Mouse (Mus musculus): ENCODE measurements around the gene Kctd21.

The Kctd21 gene

DNA sequence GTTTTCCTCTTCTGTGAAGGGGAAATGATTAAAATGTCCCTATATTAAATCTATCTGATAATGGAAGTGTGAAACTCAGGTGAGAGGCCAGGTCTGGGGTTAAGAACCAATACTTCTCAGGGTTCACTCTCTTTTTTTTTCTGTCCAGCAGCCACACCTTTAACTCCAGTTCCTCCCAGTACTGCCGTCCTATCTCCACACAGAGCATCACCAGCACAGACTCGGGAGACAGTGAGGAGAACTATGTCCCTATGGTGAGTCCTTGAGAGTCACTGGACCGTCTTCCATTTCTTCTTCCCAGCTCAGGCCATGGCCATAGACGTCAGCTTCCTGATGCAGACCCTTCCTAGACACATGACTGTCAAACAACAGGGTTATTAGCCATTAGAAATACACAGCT is 29.3 kb upstream of the Kctd21 start:
- no peak for TF ChIP-seq CTCF (conservative IDR thresholded peaks at IDR 0.05; ENCODE audit: low read length)
- no peak for TF ChIP-seq POU5F1 (IDR thresholded peaks at IDR 0.05; ENCODE audit: borderline replicate concordance, low read length)
- no peak for TF ChIP-seq NANOG (IDR thresholded peaks at IDR 0.05; ENCODE audit: borderline replicate concordance, low read length)
- Histone ChIP-seq H3K36me3 (ENCODE audit: insufficient read depth, low read length) (no peaks in the 10 kb centered on the region), H3K4me1 (replicated peaks; ENCODE audit: low read depth, low read length) (no peaks in the 10 kb centered on the region), H3K9me3 (ENCODE audit: low read length) (peaks cover 6% of the 10 kb centered on the region; the same call in 1 of the 2 replicates), H3K4me3 (replicated peaks; ENCODE audit: low read length) (no peak overlapping the region), H3K27me3 (ENCODE audit: insufficient read depth, low read length) (peaks cover 26% of the 10 kb centered on the region)

DNA sequence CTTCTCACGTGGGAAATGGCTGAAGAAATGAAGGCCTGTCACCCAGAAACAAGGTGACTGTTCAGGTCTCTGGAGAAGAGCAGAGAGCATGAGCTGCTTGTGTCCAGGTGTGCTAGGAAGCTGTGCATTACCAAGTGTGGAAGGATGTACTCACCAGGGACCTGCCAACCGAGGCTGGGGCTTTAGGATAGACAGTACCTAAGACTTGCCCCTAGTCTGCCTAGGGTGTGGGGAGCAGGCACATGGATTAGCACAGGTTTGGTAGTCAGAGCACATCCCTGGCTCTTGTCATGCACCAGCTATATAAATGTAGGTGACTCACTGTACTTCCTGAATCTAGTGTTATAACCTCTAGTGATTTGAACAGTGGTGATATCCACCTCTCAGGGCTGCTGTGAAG is 28.5 kb upstream of the Kctd21 start:
- Histone ChIP-seq H3K27me3 (ENCODE audit: insufficient read depth, low read length) (peaks cover 24% of the 10 kb centered on the region), H3K9me3 (ENCODE audit: low read length) (peaks cover 6% of the 10 kb centered on the region; the same call in 1 of the 2 replicates), H3K36me3 (ENCODE audit: insufficient read depth, low read length) (no peaks in the 10 kb centered on the region), H3K4me3 (replicated peaks; ENCODE audit: low read length) (no peak overlapping the region), H3K4me1 (replicated peaks; ENCODE audit: low read depth, low read length) (no peaks in the 10 kb centered on the region)
- TF ChIP-seq CTCF (conservative IDR thresholded peaks at IDR 0.05; ENCODE audit: low read length): no peak
- no peak for TF ChIP-seq NANOG (IDR thresholded peaks at IDR 0.05; ENCODE audit: borderline replicate concordance, low read length)
- TF ChIP-seq POU5F1 (IDR thresholded peaks at IDR 0.05; ENCODE audit: borderline replicate concordance, low read length): no peak

GRCm38 (mm10) chr7:97304471-97304870 is 27.7 kb upstream of the Kctd21 start:
- TF ChIP-seq POU5F1 (IDR thresholded peaks at IDR 0.05; ENCODE audit: borderline replicate concordance, low read length) (no peak), CTCF (conservative IDR thresholded peaks at IDR 0.05; ENCODE audit: low read length) (no peak), NANOG (IDR thresholded peaks at IDR 0.05; ENCODE audit: borderline replicate concordance, low read length) (no peak)

DNA sequence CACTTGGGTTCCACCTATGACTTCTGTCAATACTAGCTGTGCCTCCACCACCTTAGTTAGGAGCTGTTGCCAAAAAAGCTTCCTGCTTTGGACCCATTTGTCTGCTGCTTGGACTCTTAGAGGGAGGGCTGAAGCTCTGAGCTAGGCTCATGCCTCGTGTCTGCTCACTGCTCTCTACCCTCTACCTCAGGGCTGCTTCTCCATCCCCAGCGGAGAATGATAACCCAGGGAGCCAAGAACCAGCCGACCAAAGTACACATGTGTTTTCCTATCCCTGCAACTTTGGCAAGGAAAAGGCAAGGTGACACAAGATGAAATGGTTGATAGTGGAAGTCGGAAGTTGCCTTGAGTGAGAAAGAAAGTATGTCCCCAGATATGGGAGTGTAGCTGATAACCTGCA is 26.9 kb upstream of the Kctd21 start:
- Histone ChIP-seq H3K4me1 (replicated peaks; ENCODE audit: low read depth, low read length) (no peaks in the 10 kb centered on the region), H3K4me3 (replicated peaks; ENCODE audit: low read length) (no peak overlapping the region), H3K27me3 (ENCODE audit: insufficient read depth, low read length) (peaks cover 11% of the 10 kb centered on the region), H3K36me3 (ENCODE audit: insufficient read depth, low read length) (peaks cover 8% of the 10 kb centered on the region), H3K9me3 (ENCODE audit: low read length) (peaks cover 6% of the 10 kb centered on the region; the same call in 1 of the 2 replicates)
- TF ChIP-seq CTCF (conservative IDR thresholded peaks at IDR 0.05; ENCODE audit: low read length) (no peak), NANOG (IDR thresholded peaks at IDR 0.05; ENCODE audit: borderline replicate concordance, low read length) (no peak), POU5F1 (IDR thresholded peaks at IDR 0.05; ENCODE audit: borderline replicate concordance, low read length) (no peak)

More at GRCm38 (mm10) chr7:97304471-97304870, 27.7 kb upstream of the Kctd21 start:
- Histone ChIP-seq H3K9me3 (ENCODE audit: low read length) (peaks cover 6% of the 10 kb centered on the region; the same call in 1 of the 2 replicates), H3K36me3 (ENCODE audit: insufficient read depth, low read length) (0 out of 2 replicates have a peak, but pooled peaks cover under 1% of the 10 kb centered on the region), H3K4me3 (replicated peaks; ENCODE audit: low read length) (no peak overlapping the region), H3K4me1 (replicated peaks; ENCODE audit: low read depth, low read length) (no peaks in the 10 kb centered on the region), H3K27me3 (ENCODE audit: insufficient read depth, low read length) (peaks cover 17% of the 10 kb centered on the region)

DNA sequence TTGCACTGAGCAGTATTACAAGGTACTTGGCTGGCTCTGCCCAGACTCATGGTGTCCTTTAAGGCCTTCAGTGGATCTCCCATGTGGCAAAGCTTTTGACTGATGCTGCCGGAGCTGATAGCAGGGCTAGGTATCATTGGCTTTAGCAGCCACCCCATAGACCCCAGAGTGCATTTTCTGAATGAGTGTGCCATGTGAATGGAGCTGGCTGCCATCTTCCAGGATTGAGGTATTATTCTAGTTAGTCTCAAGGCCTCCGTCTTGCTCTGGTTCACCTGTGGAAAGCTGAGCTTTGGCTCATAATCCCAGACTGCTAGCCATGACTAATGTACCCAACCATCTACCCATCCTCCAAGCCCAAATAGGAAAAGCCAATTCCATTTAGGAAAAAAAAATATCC is 25.3 kb upstream of the Kctd21 start:
- Histone ChIP-seq H3K4me3 (replicated peaks; ENCODE audit: low read length) (no peak overlapping the region), H3K4me1 (replicated peaks; ENCODE audit: low read depth, low read length) (no peaks in the 10 kb centered on the region), H3K36me3 (ENCODE audit: insufficient read depth, low read length) (peaks cover 24% of the 10 kb centered on the region), H3K27me3 (ENCODE audit: insufficient read depth, low read length) (peaks cover 6% of the 10 kb centered on the region; the same call in 1 of the 2 replicates), H3K9me3 (ENCODE audit: low read length) (peaks cover 6% of the 10 kb centered on the region; the same call in 1 of the 2 replicates)
- TF ChIP-seq NANOG (IDR thresholded peaks at IDR 0.05; ENCODE audit: borderline replicate concordance, low read length): no peak
- no peak for TF ChIP-seq CTCF (conservative IDR thresholded peaks at IDR 0.05; ENCODE audit: low read length)
- TF ChIP-seq POU5F1 (IDR thresholded peaks at IDR 0.05; ENCODE audit: borderline replicate concordance, low read length): no peak

DNA sequence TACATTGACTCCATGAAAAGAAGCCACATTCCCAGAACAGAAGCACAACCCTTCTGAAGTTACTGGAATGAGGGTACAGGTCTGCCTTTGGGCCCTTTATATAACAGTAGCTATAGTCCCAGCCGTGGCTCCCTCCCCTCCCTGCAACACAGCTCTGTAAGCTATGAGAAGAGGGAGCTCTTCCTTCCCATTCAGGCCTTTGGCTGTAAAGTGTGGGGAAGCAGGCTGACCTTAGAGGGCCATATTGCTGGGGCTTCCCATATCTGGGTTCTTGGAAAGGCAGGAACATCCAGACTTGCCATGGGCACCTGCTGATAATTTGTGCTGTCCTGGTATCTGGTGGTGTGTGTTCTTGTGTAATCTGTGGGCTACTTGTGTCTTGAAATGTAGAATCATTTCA is 24.6 kb upstream of the Kctd21 start:
- TF ChIP-seq CTCF (conservative IDR thresholded peaks at IDR 0.05; ENCODE audit: low read length) (no peak), POU5F1 (IDR thresholded peaks at IDR 0.05; ENCODE audit: borderline replicate concordance, low read length) (no peak), NANOG (IDR thresholded peaks at IDR 0.05; ENCODE audit: borderline replicate concordance, low read length) (no peak)

GRCm38 (mm10) chr7:97309461-97310340 is 22.4 kb upstream of the Kctd21 start:
- Histone ChIP-seq H3K9me3 (ENCODE audit: low read length) (peaks cover 6% of the 10 kb centered on the region; the same call in 1 of the 2 replicates), H3K4me1 (replicated peaks; ENCODE audit: low read depth, low read length) (0 out of 2 replicates have a peak, but pooled peaks cover 5% of the 10 kb centered on the region), H3K36me3 (ENCODE audit: insufficient read depth, low read length) (peaks cover 51% of the 10 kb centered on the region), H3K27me3 (ENCODE audit: insufficient read depth, low read length) (peaks cover 6% of the 10 kb centered on the region; the same call in 1 of the 2 replicates), H3K4me3 (replicated peaks; ENCODE audit: low read length) (no peak overlapping the region)
- TF ChIP-seq POU5F1 (IDR thresholded peaks at IDR 0.05; ENCODE audit: borderline replicate concordance, low read length): no peak
- no peak for TF ChIP-seq CTCF (conservative IDR thresholded peaks at IDR 0.05; ENCODE audit: low read length)
- no peak for TF ChIP-seq NANOG (IDR thresholded peaks at IDR 0.05; ENCODE audit: borderline replicate concordance, low read length)

More for the DNA sequence above, 24.6 kb upstream of the Kctd21 start:
- Histone ChIP-seq H3K9me3 (ENCODE audit: low read length) (peaks cover 6% of the 10 kb centered on the region; the same call in 1 of the 2 replicates), H3K36me3 (ENCODE audit: insufficient read depth, low read length) (peaks cover 31% of the 10 kb centered on the region), H3K27me3 (ENCODE audit: insufficient read depth, low read length) (peaks cover 6% of the 10 kb centered on the region; the same call in 1 of the 2 replicates), H3K4me1 (replicated peaks; ENCODE audit: low read depth, low read length) (no peaks in the 10 kb centered on the region), H3K4me3 (replicated peaks; ENCODE audit: low read length) (no peak overlapping the region)

- no peak for TF ChIP-seq CTCF (conservative IDR thresholded peaks at IDR 0.05; ENCODE audit: low read length)
- no peak for TF ChIP-seq POU5F1 (IDR thresholded peaks at IDR 0.05; ENCODE audit: borderline replicate concordance, low read length)
- TF ChIP-seq NANOG (IDR thresholded peaks at IDR 0.05; ENCODE audit: borderline replicate concordance, low read length): no peak
- Histone ChIP-seq H3K4me3 (replicated peaks; ENCODE audit: low read length) (no peak overlapping the region), H3K36me3 (ENCODE audit: insufficient read depth, low read length) (peaks cover 57% of the 10 kb centered on the region), H3K9me3 (ENCODE audit: low read length) (peaks cover 6% of the 10 kb centered on the region; the same call in 1 of the 2 replicates), H3K27me3 (ENCODE audit: insufficient read depth, low read length) (peaks cover 6% of the 10 kb centered on the region; the same call in 1 of the 2 replicates), H3K4me1 (replicated peaks; ENCODE audit: low read depth, low read length) (0 out of 2 replicates have a peak, but pooled peaks cover 5% of the 10 kb centered on the region)
Measured at GRCm38 (mm10) chr7:97310341-97310635, 21.8 kb upstream of the Kctd21 start.
